Mouse (Mus musculus): ENCODE results near the gene Acyp1. TPM values are rescaled to one million over a fixed set of nuclear protein-coding genes. Genes with fewer than 3 reads are reported as not detected.
"Not testable (repeated sequence)": the region's sequence is repeated elsewhere in the genome, so short reads cannot be mapped to it uniquely, and the experiment has no call there.

The Acyp1 gene
- polyA plus RNA-seq, 1 experiment = 17.7 TPM

- Histone ChIP-seq H3K4me3 (ENCODE audit: insufficient read depth, low read length) (no peak overlapping the region), H3K27ac (ENCODE audit: insufficient read depth, low read length) (no peak overlapping the region), H3K4me1 (ENCODE audit: control insufficient read depth, insufficient read depth, low read length) (peaks cover 3% of the 10 kb centered on the region; the same call in 1 of the 2 replicates)
- TF ChIP-seq POLR2A (IDR thresholded peaks at IDR 0.05; ENCODE audit: low read depth, low read length) = no peak
- TF ChIP-seq CTCF (IDR thresholded peaks at IDR 0.05; ENCODE audit: borderline replicate concordance, insufficient read depth, low read length) = peak; percentile 49; the same call in 1 of the 2 replicates
Observed at GRCm38 (mm10) chr12:85286941-85287340, 1.3 kb downstream of the Acyp1 start.

GRCm38 (mm10) chr12:85284996-85285395 is 3.2 kb downstream of the Acyp1 start:
- Histone ChIP-seq H3K4me1 (ENCODE audit: control insufficient read depth, insufficient read depth, low read length) (peaks cover 3% of the 10 kb centered on the region; the same call in 1 of the 2 replicates), H3K4me3 (ENCODE audit: insufficient read depth, low read length) (no peak overlapping the region)
- TF ChIP-seq CTCF (IDR thresholded peaks at IDR 0.05; ENCODE audit: borderline replicate concordance, insufficient read depth, low read length) (no peak), POLR2A (IDR thresholded peaks at IDR 0.05; ENCODE audit: low read depth, low read length) (no peak)

GRCm38 (mm10) chr12:85284331-85284730 is 3.9 kb downstream of the Acyp1 start:
- Histone ChIP-seq H3K27ac (ENCODE audit: insufficient read depth, low read length) (no peak overlapping the region), H3K4me3 (ENCODE audit: insufficient read depth, low read length) (no peak overlapping the region), H3K4me1 (ENCODE audit: control insufficient read depth, insufficient read depth, low read length) (peaks cover 3% of the 10 kb centered on the region; the same call in 1 of the 2 replicates)
- TF ChIP-seq POLR2A (IDR thresholded peaks at IDR 0.05; ENCODE audit: low read depth, low read length) = no peak
- no peak for TF ChIP-seq CTCF (IDR thresholded peaks at IDR 0.05; ENCODE audit: borderline replicate concordance, insufficient read depth, low read length)

More at GRCm38 (mm10) chr12:85284996-85285395, 3.2 kb downstream of the Acyp1 start:
- H3K27ac ChIP-seq (ENCODE audit: insufficient read depth, low read length) = no peak overlapping the region

- H3K27ac ChIP-seq (ENCODE audit: insufficient read depth, low read length); H3K4me1 ChIP-seq (ENCODE audit: control insufficient read depth, insufficient read depth, low read length); H3K4me3 ChIP-seq (ENCODE audit: insufficient read depth, low read length): not testable (repeated sequence)
Observed at GRCm38 (mm10) chr12:85281756-85282155, 6.5 kb downstream of the Acyp1 start.

- Histone ChIP-seq H3K27ac (ENCODE audit: insufficient read depth, low read length) (no peak overlapping the region), H3K4me3 (ENCODE audit: insufficient read depth, low read length) (no peak overlapping the region), H3K4me1 (ENCODE audit: control insufficient read depth, insufficient read depth, low read length) (no peaks in the 10 kb centered on the region)
- TF ChIP-seq CTCF (IDR thresholded peaks at IDR 0.05; ENCODE audit: borderline replicate concordance, insufficient read depth, low read length) (no peak), POLR2A (IDR thresholded peaks at IDR 0.05; ENCODE audit: low read depth, low read length) (no peak)
Observed at GRCm38 (mm10) chr12:85280845-85281651, 7.2 kb downstream of the Acyp1 start.

- peak overlapping the region; percentile 43; the same call in 1 of the 2 replicates for H3K27ac ChIP-seq (ENCODE audit: insufficient read depth, low read length)
- TF ChIP-seq CTCF (IDR thresholded peaks at IDR 0.05; ENCODE audit: borderline replicate concordance, insufficient read depth, low read length) = no peak
- TF ChIP-seq POLR2A (IDR thresholded peaks at IDR 0.05; ENCODE audit: low read depth, low read length) = peak; percentile 63
- H3K4me3 ChIP-seq (ENCODE audit: insufficient read depth, low read length) = peak overlapping the region; percentile 75
- H3K4me1 ChIP-seq (ENCODE audit: control insufficient read depth, insufficient read depth, low read length) = no peaks in the 10 kb centered on the region
Observed at GRCm38 (mm10) chr12:85280105-85280844, 8.0 kb downstream of the Acyp1 start.

GRCm38 (mm10) chr12:85279396-85280080 is 8.7 kb downstream of the Acyp1 start:
- TF ChIP-seq CTCF (IDR thresholded peaks at IDR 0.05; ENCODE audit: borderline replicate concordance, insufficient read depth, low read length) (no peak), POLR2A (IDR thresholded peaks at IDR 0.05; ENCODE audit: low read depth, low read length) (no peak; the same call in 1 of the 2 replicates)
- H3K27ac ChIP-seq (ENCODE audit: insufficient read depth, low read length) = no peak overlapping the region

GRCm38 (mm10) chr12:85278919-85279318 is 9.3 kb downstream of the Acyp1 start:
- H3K4me1 ChIP-seq (ENCODE audit: control insufficient read depth, insufficient read depth, low read length) = no peaks in the 10 kb centered on the region
- H3K27ac ChIP-seq (ENCODE audit: insufficient read depth, low read length) = no peak overlapping the region
- no peak for TF ChIP-seq POLR2A (IDR thresholded peaks at IDR 0.05; ENCODE audit: low read depth, low read length)
- no peak for TF ChIP-seq CTCF (IDR thresholded peaks at IDR 0.05; ENCODE audit: borderline replicate concordance, insufficient read depth, low read length)
- no peak overlapping the region for H3K4me3 ChIP-seq (ENCODE audit: insufficient read depth, low read length)

More at GRCm38 (mm10) chr12:85279396-85280080, 8.7 kb downstream of the Acyp1 start:
- peak overlapping the region; percentile 75 for H3K4me3 ChIP-seq (ENCODE audit: insufficient read depth, low read length)
- no peaks in the 10 kb centered on the region for H3K4me1 ChIP-seq (ENCODE audit: control insufficient read depth, insufficient read depth, low read length)

- Histone ChIP-seq H3K4me3 (ENCODE audit: insufficient read depth, low read length) (no peak overlapping the region), H3K4me1 (ENCODE audit: control insufficient read depth, insufficient read depth, low read length) (peaks cover 3% of the 10 kb centered on the region; the same call in 1 of the 2 replicates), H3K27ac (ENCODE audit: insufficient read depth, low read length) (no peak overlapping the region)
- no peak for TF ChIP-seq CTCF (IDR thresholded peaks at IDR 0.05; ENCODE audit: borderline replicate concordance, insufficient read depth, low read length)
- no peak for TF ChIP-seq POLR2A (IDR thresholded peaks at IDR 0.05; ENCODE audit: low read depth, low read length)
Observed at GRCm38 (mm10) chr12:85276273-85276672, 12.0 kb downstream of the Acyp1 start.
